Mouse (Mus musculus) spleen, adult 2 months (tissue): ENCODE measurements around the gene Egln3.

Experiments
- CTCF ChIP-seq: fragments of 200-500 bp; IDR thresholded peaks from 2 replicates; pipeline ENCODE4 v1.5.1; 2011; ENCODE audit warnings: mild to moderate bottlenecking, inconsistent platforms; ENCODE audit not compliant: insufficient read depth, insufficient read length, insufficient replicate concordance; ENCODE audit errors: extremely low read depth
- POLR2A ChIP-seq: fragments of 200-500 bp; IDR thresholded peaks from 2 replicates; pipeline ENCODE4 v1.6.1; 2011; ENCODE audit warnings: low read depth, low read length, inconsistent platforms

- TF ChIP-seq POLR2A (no peak), CTCF (no peak)
These were observed 11.4 kb downstream of the Egln3 start for GRCm38 (mm10) chr12:54192305-54192661.
